Mouse (Mus musculus): Measurements from ENCODE around the gene Tbcd. TPM values are rescaled to one million over a fixed set of nuclear protein-coding genes. Genes with fewer than 3 reads are reported as not detected.

The Tbcd gene
- total and polyA plus RNA-seq, 2 experiments from 2014 or later, result 57.1 to 102 TPM

GRCm38 (mm10) chr11:121420379-121420778 lies 31.4 kb upstream of the Tbcd start:
- Histone ChIP-seq H3K4me1 (ENCODE audit: insufficient read depth, low read length) (0 out of 2 replicates have a peak, but pooled peaks cover 9% of the 10 kb centered on the region), H3K9me3 (ENCODE audit: low read length) (no peaks in the 10 kb centered on the region), H3K9ac (replicated peaks; ENCODE audit: low read length) (peak overlapping the region; percentile 65; the same call in 1 of the 2 replicates), H3K4me3 (ENCODE audit: low read length) (peak overlapping the region; percentile 67; the same call in 1 of the 2 replicates), H3K36me3 (ENCODE audit: insufficient read depth, low read length) (no peaks in the 10 kb centered on the region), H3K27ac (no peak overlapping the region), H3K4me2 (ENCODE audit: low read depth, low read length) (peak overlapping the region; percentile 92), H3K27me3 (ENCODE audit: insufficient read depth, low read length) (no peaks in the 10 kb centered on the region)
- TF ChIP-seq CTCF (IDR thresholded peaks at IDR 0.05; ENCODE audit: low read depth), result no peak
- DNase-seq (ENCODE audit: low spot score) (no peak), ATAC-seq (no peak)
- WGBS, result 52% methylated on average over 5 of the region's 5 CpGs

GRCm38 (mm10) chr11:121420830-121421552 lies 30.8 kb upstream of the Tbcd start, which contains the start of gene Fn3krp:
Fn3krp (plus strand) TSS chr11:121421401.
- Histone ChIP-seq H3K9ac (replicated peaks; ENCODE audit: low read length) (peak within 1 kb of the TSS; percentile 65), H3K4me3 (ENCODE audit: low read length) (peak within 1 kb of the TSS; percentile 67), H3K27me3 (ENCODE audit: insufficient read depth, low read length) (no peaks in the 10 kb centered on the region), H3K36me3 (ENCODE audit: insufficient read depth, low read length) (no peaks in the 10 kb centered on the region), H3K4me1 (ENCODE audit: insufficient read depth, low read length) (0 out of 2 replicates have a peak, but pooled peaks cover 9% of the 10 kb centered on the region), H3K9me3 (ENCODE audit: low read length) (no peaks in the 10 kb centered on the region), H3K27ac (peak within 1 kb of the TSS; percentile 64; the same call in 1 of the 2 replicates), H3K4me2 (ENCODE audit: low read depth, low read length) (peak within 1 kb of the TSS; percentile 92)
- DNase-seq (ENCODE audit: low spot score) (peak; percentile 99), ATAC-seq (peak; percentile 100)
- TF ChIP-seq CTCF (IDR thresholded peaks at IDR 0.05; ENCODE audit: low read depth), result peak; percentile 31; the same call in 1 of the 2 replicates
- 2% methylated on average over 28 of the region's 28 CpGs for WGBS

- peak; percentile 31 for DNase-seq (ENCODE audit: low spot score)
- H3K36me3 ChIP-seq (ENCODE audit: insufficient read depth, low read length), result peaks cover 5% of the 10 kb centered on the region; the same call in 1 of the 2 replicates
- H3K27ac ChIP-seq, result peak overlapping the region; percentile 64; the same call in 1 of the 2 replicates
- peak overlapping the region; percentile 65 for H3K9ac ChIP-seq (replicated peaks; ENCODE audit: low read length)
- no peaks in the 10 kb centered on the region for H3K27me3 ChIP-seq (ENCODE audit: insufficient read depth, low read length)
- TF ChIP-seq CTCF (IDR thresholded peaks at IDR 0.05; ENCODE audit: low read depth), result no peak
- H3K4me2 ChIP-seq (ENCODE audit: low read depth, low read length), result peak overlapping the region; percentile 92
- 0 out of 2 replicates have a peak, but pooled peaks cover 9% of the 10 kb centered on the region for H3K4me1 ChIP-seq (ENCODE audit: insufficient read depth, low read length)
- H3K9me3 ChIP-seq (ENCODE audit: low read length), result no peaks in the 10 kb centered on the region
- ATAC-seq, result no peak; the same call in 1 of the 2 replicates
- H3K4me3 ChIP-seq (ENCODE audit: low read length), result peak overlapping the region; percentile 67
- under 1% methylated on average over 28 of the region's 28 CpGs for WGBS
Measured at GRCm38 (mm10) chr11:121421553-121422173, 30.1 kb upstream of the Tbcd start.

GRCm38 (mm10) chr11:121433397-121433796 lies 18.4 kb upstream of the Tbcd start:
- peaks cover 7% of the 10 kb centered on the region for H3K36me3 ChIP-seq (ENCODE audit: insufficient read depth, low read length)
- ATAC-seq, result no peak
- no peak overlapping the region; the same call in 1 of the 2 replicates for H3K27ac ChIP-seq
- no peak overlapping the region for H3K4me2 ChIP-seq (ENCODE audit: low read depth, low read length)
- H3K4me3 ChIP-seq (ENCODE audit: low read length), result no peak overlapping the region
- no peak for TF ChIP-seq CTCF (IDR thresholded peaks at IDR 0.05; ENCODE audit: low read depth)
- H3K4me1 ChIP-seq (ENCODE audit: insufficient read depth, low read length), result peaks cover 10% of the 10 kb centered on the region
- no peak for DNase-seq (ENCODE audit: low spot score)
- H3K9me3 ChIP-seq (ENCODE audit: low read length), result no peaks in the 10 kb centered on the region
- no peaks in the 10 kb centered on the region for H3K27me3 ChIP-seq (ENCODE audit: insufficient read depth, low read length)
- H3K9ac ChIP-seq (replicated peaks; ENCODE audit: low read length), result no peak overlapping the region
- 83% methylated on average over 4 of the region's 4 CpGs for WGBS

- peak within 1 kb of the TSS; percentile 53 for H3K9ac ChIP-seq (replicated peaks; ENCODE audit: low read length)
- H3K27me3 ChIP-seq (ENCODE audit: insufficient read depth, low read length), result no peaks in the 10 kb centered on the region
- peaks cover 1% of the 10 kb centered on the region; the same call in 1 of the 2 replicates for H3K36me3 ChIP-seq (ENCODE audit: insufficient read depth, low read length)
- H3K4me3 ChIP-seq (ENCODE audit: low read length), result peak within 1 kb of the TSS; percentile 46
- H3K9me3 ChIP-seq (ENCODE audit: low read length), result no peaks in the 10 kb centered on the region
- H3K27ac ChIP-seq, result peak within 1 kb of the TSS; percentile 66
- ATAC-seq, result peak; percentile 97
- DNase-seq (ENCODE audit: low spot score), result peak; percentile 91
- no peak for TF ChIP-seq CTCF (IDR thresholded peaks at IDR 0.05; ENCODE audit: low read depth)
- H3K4me2 ChIP-seq (ENCODE audit: low read depth, low read length), result peak within 1 kb of the TSS; percentile 83
- H3K4me1 ChIP-seq (ENCODE audit: insufficient read depth, low read length), result peaks cover 10% of the 10 kb centered on the region
- WGBS, result 4% methylated on average over 30 of the region's 30 CpGs
Measured at GRCm38 (mm10) chr11:121434156-121435155, 17.3 kb upstream of the Tbcd start, which contains the start of gene Fn3k. Fn3k (plus strand) TSS chr11:121434913.

GRCm38 (mm10) chr11:121437236-121437635 lies 14.5 kb upstream of the Tbcd start:
- Histone ChIP-seq H3K27ac (no peak overlapping the region), H3K9ac (replicated peaks; ENCODE audit: low read length) (no peak overlapping the region), H3K4me2 (ENCODE audit: low read depth, low read length) (no peak overlapping the region), H3K27me3 (ENCODE audit: insufficient read depth, low read length) (no peaks in the 10 kb centered on the region), H3K36me3 (ENCODE audit: insufficient read depth, low read length) (no peaks in the 10 kb centered on the region), H3K9me3 (ENCODE audit: low read length) (no peaks in the 10 kb centered on the region), H3K4me3 (ENCODE audit: low read length) (no peak overlapping the region), H3K4me1 (ENCODE audit: insufficient read depth, low read length) (peaks cover 10% of the 10 kb centered on the region)
- no peak for TF ChIP-seq CTCF (IDR thresholded peaks at IDR 0.05; ENCODE audit: low read depth)
- 77% methylated on average over 5 of the region's 5 CpGs for WGBS
- no peak for ATAC-seq
- DNase-seq (ENCODE audit: low spot score), result no peak

Measured in hindbrain, postnatal 0 days (tissue).